Comparison of ENCODE assay signal across 8 mouse cellular contexts in the genomic region with DNA sequence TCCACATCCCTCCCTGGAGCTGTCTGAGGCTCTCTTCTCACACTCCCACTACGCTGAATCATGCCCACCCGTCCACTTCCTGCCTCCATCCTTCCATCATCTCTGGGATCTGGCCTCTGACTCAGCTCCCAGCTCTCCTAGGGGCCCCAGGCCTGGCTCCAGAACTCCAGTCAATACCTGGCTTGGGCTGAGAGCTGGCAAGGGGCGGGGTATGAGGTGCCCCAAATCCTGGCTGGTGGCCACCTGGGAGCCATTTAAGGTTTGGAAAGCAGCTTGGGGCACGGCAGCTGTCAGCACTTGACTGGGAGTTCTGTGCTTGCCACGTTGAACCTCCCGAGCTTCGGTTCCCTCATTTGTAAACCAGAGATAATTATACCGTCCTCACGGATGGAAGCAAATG. TPM values are rescaled to one million over a fixed set of nuclear protein-coding genes. Genes with fewer than 3 reads are reported as not detected.
DNase-seq lines count a peak whose midpoint lies in the region.

No protein-coding gene starts in this region.

- DNase-seq in adrenal gland, adult 2 months: peak; percentile 23
- no peak for DNase-seq in adrenal gland, adult 8-10 months
- peak; percentile 95 for DNase-seq in cerebellum, adult 9-11 months
- DNase-seq in heart, adult 18-20 months: peak; percentile 85 to 87
- DNase-seq in layer of hippocampus, postnatal 25 days (ENCODE audit: extremely low spot score in 1 of 2, low spot score in 1 of 2): peak; percentile 49 to 52
- no peak for DNase-seq in T-cell, adult 2 months (ENCODE audit: low spot score)
- DNase-seq in kidney, postnatal 4 days: no peak
- no peak for DNase-seq in urinary bladder, postnatal 25 days (ENCODE audit: low spot score)

RNA-seq across cellular contexts. Expression of gene Speg, which starts 18.0 kb away (rescaled TPM):
- total RNA-seq in adrenal gland, adult 2 months (2021): 10 to 100 TPM in 1 of 2 experiments, 1 to 10 TPM in 1; 9.9 to 15.2 TPM
- 56.5 and 93.7 TPM in 2 replicates for polyA plus RNA-seq in adrenal gland, adult 2 months (2012; rRNA removed)
- total RNA-seq in adrenal gland, adult 8-10 months (2022): 10 to 100 TPM; 13.7 to 32.9 (median 22.2) TPM
- 100 to 1,000 TPM; 115 TPM for total RNA-seq in heart, adult 18-20 months (2021)
- 100 to 1,000 TPM; 154 to 196 TPM for total RNA-seq in layer of hippocampus, postnatal 25 days (2021)

RNA-seq across cellular contexts. Expression of gene Des, which starts 33.0 kb away (rescaled TPM):
- total RNA-seq in adrenal gland, adult 2 months (2021): 10 to 100 TPM; 16.6 to 31.8 TPM
- 17.2 and 18.6 TPM in 2 replicates for polyA plus RNA-seq in adrenal gland, adult 2 months (2012; rRNA removed)
- total RNA-seq in adrenal gland, adult 8-10 months (2022): 10 to 100 TPM; 13.3 to 16.4 (median 15.6) TPM
- 1,000 to 10,000 TPM; 1,347 to 1,386 TPM for total RNA-seq in heart, adult 18-20 months (2021)
- total RNA-seq in layer of hippocampus, postnatal 25 days (2021): 1 to 10 TPM in 1 of 2 experiments, under 1 TPM in 1; 0.94 to 1.2 TPM

RNA-seq across cellular contexts. Expression of gene Gmppa, which starts 42.6 kb away (rescaled TPM):
- 10 to 100 TPM; 69.1 to 77.7 TPM for total RNA-seq in adrenal gland, adult 2 months (2021)
- polyA plus RNA-seq in adrenal gland, adult 2 months (2012; rRNA removed): 137 and 189 TPM in 2 replicates
- total RNA-seq in adrenal gland, adult 8-10 months (2022): 100 to 1,000 TPM in 1 of 4 experiments, 10 to 100 TPM in 3; 56.5 to 103 (median 92.0) TPM
- 10 to 100 TPM; 34.5 to 38.2 TPM for total RNA-seq in heart, adult 18-20 months (2021)
- total RNA-seq in layer of hippocampus, postnatal 25 days (2021): 10 to 100 TPM; 60.5 to 66.7 TPM

RNA-seq across cellular contexts. Expression of gene Asic4, which starts 57.1 kb away (rescaled TPM):
- 1 to 10 TPM; 3.7 to 6.8 TPM for total RNA-seq in adrenal gland, adult 2 months (2021)
- 9.5 and 13.6 TPM in 2 replicates for polyA plus RNA-seq in adrenal gland, adult 2 months (2012; rRNA removed)
- total RNA-seq in adrenal gland, adult 8-10 months (2022): 10 to 100 TPM in 2 of 4 experiments, 1 to 10 TPM in 2; 4.9 to 11.1 (median 8.4) TPM
- not detected for total RNA-seq in heart, adult 18-20 months (2021)
- total RNA-seq in layer of hippocampus, postnatal 25 days (2021): 1 to 10 TPM; 8.9 to 9.9 TPM

Comparison
In these comparisons a context has a peak if more than half of its experiments do, and no peak if none do; other contexts are left out.
1. DNase-seq: peak in adrenal gland, adult 2 months (single experiment), cerebellum, adult 9-11 months (single experiment), heart, adult 18-20 months (2 of 2) and layer of hippocampus, postnatal 25 days (2 of 2); none in adrenal gland, adult 8-10 months (single experiment), T-cell, adult 2 months (single experiment), kidney, postnatal 4 days (0 of 2) and urinary bladder, postnatal 25 days (single experiment).
2. RNA of gene Des, which starts 33.0 kb away (total RNA-seq): 1,347 to 1,386 TPM in heart, adult 18-20 months; 16.6 to 31.8 TPM in adrenal gland, adult 2 months, 13.3 to 16.4 TPM in adrenal gland, adult 8-10 months and 0.94 to 1.2 TPM in layer of hippocampus, postnatal 25 days; every median in the first group is over 10 times any median in the second.